Mouse (Mus musculus) adrenal gland, adult 8-10 months (tissue): ENCODE results near the gene Snx1. TPM values are rescaled to one million over a fixed set of nuclear protein-coding genes. Genes with fewer than 3 reads are reported as not detected.

ENCODE experiments used
- DNase-seq: peaks from one replicate; pipeline ENCODE4 v3.0.0; 2022
- total RNA-seq, 4 experiments: library from RNA; stranded (reverse); gene quantifications; 2 replicates each; pipeline ENCODE4 v1.2.4; 2022

Snx1 gene
- total RNA-seq, 4 experiments from 2014 or later: 116 to 172 (median 143) TPM

DNA sequence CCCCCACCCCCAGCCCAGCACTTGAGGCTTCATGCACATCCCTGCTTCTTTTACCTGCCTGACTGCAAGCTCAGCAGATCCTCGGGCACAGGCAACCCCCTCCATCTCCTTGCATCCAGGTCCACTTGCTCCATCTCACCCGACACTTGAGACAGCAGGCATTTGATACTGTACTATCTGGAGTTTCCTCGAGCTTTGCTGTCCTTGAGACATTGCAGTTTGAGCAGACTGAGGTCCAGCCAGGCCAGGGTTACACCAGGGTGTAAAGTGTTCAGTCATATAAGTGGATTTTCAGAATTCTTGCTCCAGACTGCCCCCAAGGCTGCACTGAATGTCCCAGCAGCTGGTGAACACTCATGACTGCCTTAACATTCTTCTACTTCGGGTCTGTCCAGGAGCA lies 84.1 kb downstream of the Snx1 start:
- DNase-seq: no peak

DNA sequence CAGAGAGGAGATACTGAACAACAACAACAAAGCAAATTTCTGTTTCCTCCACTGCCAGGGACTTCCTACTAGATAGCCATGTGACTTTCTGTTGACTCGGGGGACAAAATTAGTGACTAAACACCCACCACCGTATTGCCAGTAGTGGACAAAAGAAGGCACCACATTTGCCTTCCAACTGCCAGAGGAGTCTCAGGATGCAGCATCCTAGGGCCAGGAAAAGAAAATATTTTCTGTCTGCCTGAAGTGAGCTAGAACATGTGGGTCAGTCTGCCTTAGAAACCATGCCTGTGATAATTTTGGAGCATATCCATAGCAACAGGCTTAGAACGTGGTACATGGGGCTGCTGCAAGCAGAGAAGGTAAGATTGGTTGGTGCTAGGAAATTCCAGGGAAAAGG lies 85.6 kb downstream of the Snx1 start:
- DNase-seq: no peak

GRCm38 (mm10) chr9:66039290-66039689 lies 87.1 kb downstream of the Snx1 start:
- DNase-seq: no peak

DNA sequence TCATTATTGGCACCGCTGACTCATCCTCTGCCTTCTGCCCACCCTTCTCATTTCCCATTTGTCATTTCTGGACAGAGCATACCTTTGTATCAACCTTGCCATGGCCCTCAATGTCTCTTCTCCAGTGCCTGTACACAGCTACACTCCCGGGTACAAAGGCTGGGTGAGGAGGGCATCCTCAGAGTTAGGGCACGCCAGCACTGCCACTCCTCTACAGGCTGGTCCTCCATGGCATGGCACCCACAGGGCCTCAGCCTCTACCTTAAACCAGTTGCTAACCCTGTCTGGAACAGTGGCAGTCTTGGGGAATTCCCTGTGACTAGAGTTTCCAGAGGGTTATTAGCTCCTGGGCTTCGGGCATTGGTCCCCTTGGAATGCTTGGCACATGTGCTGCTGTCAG lies 87.8 kb downstream of the Snx1 start:
- no peak for DNase-seq

Other genes with a start within 250 kb of the Snx1 start
- gene Pclaf, start 236.3 kb downstream of the Snx1 start, total RNA-seq: under 1 TPM; 0.61 to 0.97 (median 0.90) TPM
- gene Trip4, start 217.8 kb downstream of the Snx1 start, total RNA-seq: 10 to 100 TPM; 46.5 to 53.5 (median 48.1) TPM
- 10 to 100 TPM; 17.0 to 32.9 (median 26.0) TPM for gene Csnk1g1, start 217.7 kb downstream of the Snx1 start, total RNA-seq
- gene Ppib, start 66.4 kb downstream of the Snx1 start, total RNA-seq: 100 to 1,000 TPM; 295 to 314 (median 303) TPM
- gene Snx22, start 56.9 kb downstream of the Snx1 start, total RNA-seq: 1 to 10 TPM in 1 of 4 experiments, under 1 TPM in 3; 0.09 to 1.1 (median 0.60) TPM
- gene Ciao2a, start within 50 bp of the Snx1 start, total RNA-seq: 10 to 100 TPM; 63.2 to 79.3 (median 71.1) TPM
- gene Dapk2, start 31.6 kb upstream of the Snx1 start, total RNA-seq: 1 to 10 TPM; 6.2 to 9.0 (median 8.1) TPM
- gene Herc1, start 223.9 kb upstream of the Snx1 start, total RNA-seq: 10 to 100 TPM; 41.9 to 78.0 (median 53.1) TPM